Mouse (Mus musculus) ES-Bruce4 (cell line): Measurements from ENCODE around the gene Col4a2.

ENCODE experiments used
- CTCF ChIP-seq: IDR thresholded peaks from one replicate; pipeline ENCODE4 v1.8.1; 2011; ENCODE audit warnings: low read depth, low read length
- EP300 ChIP-seq: IDR thresholded peaks from 2 replicates; pipeline ENCODE4 v1.6.1; 2011; ENCODE audit warnings: low read depth, low read length; ENCODE audit not compliant: insufficient read depth
- POLR2A ChIP-seq: IDR thresholded peaks from one replicate; pipeline ENCODE4 v1.8.1; 2011; ENCODE audit warnings: low read length; ENCODE audit not compliant: insufficient read depth

DNA sequence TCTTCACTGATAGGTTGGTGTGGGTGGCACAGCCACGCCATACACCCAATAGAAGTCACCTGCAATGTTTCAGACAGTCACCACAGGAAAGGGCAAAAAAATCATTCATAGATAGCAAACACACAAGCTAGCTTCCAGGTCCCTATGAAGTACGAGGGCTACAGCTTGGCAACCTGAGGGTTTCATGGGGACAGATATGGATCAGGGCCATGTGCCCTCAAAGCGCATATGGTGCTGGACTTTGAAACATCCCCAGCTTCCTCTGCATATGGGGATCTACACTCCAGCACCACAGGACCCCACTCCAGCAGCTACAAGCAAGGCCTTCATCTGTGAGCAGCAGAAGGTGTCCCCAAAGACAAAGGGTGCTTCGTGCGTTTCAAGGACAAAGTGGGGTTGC is 47.2 kb downstream of the Col4a2 start:
- TF ChIP-seq POLR2A (no peak), CTCF (no peak), EP300 (no peak)
